Mouse (Mus musculus) spleen, adult 2 months (tissue): ENCODE results near the gene Lrrc47. TPM values are rescaled to one million over a fixed set of nuclear protein-coding genes. Genes with fewer than 3 reads are reported as not detected.

Experiments
- DNase-seq, 2 experiments: peaks; one replicate each; pipeline versions ENCODE4 v3.0.0 to v3.0.0-alpha.2; 2012 to 2021; ENCODE audit warnings: low spot score in 2 of 2, low read depth in 1 of 2
- H3K27ac ChIP-seq: fragments of 200-500 bp; 2 replicates; pipeline ENCODE4 v1.5.1; 2012; ENCODE audit warnings: low read length, inconsistent platforms; ENCODE audit not compliant: insufficient read depth
- H3K27me3 ChIP-seq: fragments of 200-500 bp; 2 replicates; pipeline ENCODE4 v1.6.1; 2012; ENCODE audit warnings: mild to moderate bottlenecking, moderate library complexity, low read length, inconsistent platforms; ENCODE audit not compliant: control insufficient read depth, insufficient read depth
- H3K36me3 ChIP-seq: fragments of 200-500 bp; 2 replicates; pipeline ENCODE4 v1.6.1; 2012; ENCODE audit warnings: mild to moderate bottlenecking, low read length, inconsistent platforms; ENCODE audit not compliant: control insufficient read depth, insufficient read depth
- H3K4me1 ChIP-seq: fragments of 200-500 bp; 2 replicates; pipeline ENCODE4 v1.6.1; 2011; ENCODE audit warnings: inconsistent platforms; ENCODE audit not compliant: control insufficient read depth, insufficient read depth, insufficient read length
- H3K4me3 ChIP-seq: fragments of 200-500 bp; 2 replicates; pipeline ENCODE4 v1.5.1; 2011; ENCODE audit warnings: mild to moderate bottlenecking, inconsistent platforms; ENCODE audit not compliant: insufficient read depth, insufficient read length; ENCODE audit errors: extremely low read depth
- CTCF ChIP-seq: fragments of 200-500 bp; IDR thresholded peaks from 2 replicates; pipeline ENCODE4 v1.5.1; 2011; ENCODE audit warnings: mild to moderate bottlenecking, inconsistent platforms; ENCODE audit not compliant: insufficient read depth, insufficient read length, insufficient replicate concordance; ENCODE audit errors: extremely low read depth
- POLR2A ChIP-seq: fragments of 200-500 bp; IDR thresholded peaks from 2 replicates; pipeline ENCODE4 v1.6.1; 2011; ENCODE audit warnings: low read depth, low read length, inconsistent platforms
- WGBS: fragments of 180-500 bp; shearing (Covaris S2); methylation state at CpG from one replicate; pipeline ENCODE4 v1.1.7; 2018; 5-methylcytosine and 5-hydroxymethylcytosine counted together
- polyA plus RNA-seq: library from polyadenylated mRNA; depleted of rRNA; stranded (reverse); fragments of >200 nt; gene quantifications from 2 replicates; pipeline ENCODE4 v1.2.3, GENCODE M21; 2012

Gene Lrrc47
- polyA plus RNA-seq, 1 experiment, result 47.2 TPM

DNA sequence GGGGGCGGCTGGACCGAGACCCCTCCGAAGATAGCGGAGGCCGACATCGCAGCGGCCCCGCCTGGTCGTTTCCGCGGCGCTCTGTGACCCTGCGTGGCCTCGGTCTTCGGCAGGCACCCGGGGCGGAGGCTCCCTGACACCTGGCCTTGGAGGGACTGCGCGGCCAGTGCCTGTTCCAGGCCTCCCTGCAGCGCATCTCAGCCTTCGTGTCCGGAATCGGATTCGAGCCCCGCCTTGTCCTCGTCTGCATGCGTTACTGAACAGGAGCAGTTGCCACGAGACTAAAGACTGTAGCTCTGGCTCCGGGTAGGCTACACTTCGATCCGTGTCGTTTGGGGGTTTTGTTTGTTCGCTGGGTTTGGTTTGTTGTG lies 36.3 kb upstream of the Lrrc47 start:
- peaks cover 6% of the 10 kb centered on the region; the same call in 1 of the 2 replicates for H3K4me1 ChIP-seq
- peak overlapping the region; percentile 98 for H3K4me3 ChIP-seq
- H3K27me3 ChIP-seq, result no peaks in the 10 kb centered on the region
- WGBS, result 1% methylated on average over 33 of the region's 33 CpGs
- TF ChIP-seq CTCF (no peak), POLR2A (no peak)
- peaks cover 8% of the 10 kb centered on the region for H3K36me3 ChIP-seq
- H3K27ac ChIP-seq, result no peak overlapping the region
- no peak for DNase-seq

DNA sequence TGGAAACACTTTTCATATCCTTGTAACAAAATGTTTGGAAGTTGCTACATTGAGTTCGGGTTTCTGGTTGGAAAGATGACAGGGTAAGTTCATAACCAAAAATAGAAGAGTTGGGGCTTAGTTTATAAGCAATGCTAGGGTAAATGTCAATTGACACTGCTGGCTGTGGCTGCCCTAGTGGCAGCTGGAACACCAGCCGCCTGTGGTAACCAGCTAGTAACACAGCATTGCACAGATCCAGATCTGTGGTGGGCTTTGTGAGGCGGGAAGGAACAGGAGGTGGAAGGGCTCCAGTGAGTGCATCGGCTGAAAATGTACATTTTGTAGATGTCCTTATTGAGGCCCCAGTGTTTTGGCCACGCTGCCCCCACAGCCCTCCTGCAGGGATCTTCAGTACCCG lies 35.8 kb upstream of the Lrrc47 start:
- DNase-seq, result no peak
- H3K36me3 ChIP-seq, result peaks cover 7% of the 10 kb centered on the region
- no peak overlapping the region for H3K27ac ChIP-seq
- peaks cover 6% of the 10 kb centered on the region; the same call in 1 of the 2 replicates for H3K4me1 ChIP-seq
- no peak overlapping the region for H3K4me3 ChIP-seq
- TF ChIP-seq POLR2A (no peak), CTCF (no peak)
- 32% methylated on average over 6 of the region's 6 CpGs for WGBS
- no peaks in the 10 kb centered on the region for H3K27me3 ChIP-seq

DNA sequence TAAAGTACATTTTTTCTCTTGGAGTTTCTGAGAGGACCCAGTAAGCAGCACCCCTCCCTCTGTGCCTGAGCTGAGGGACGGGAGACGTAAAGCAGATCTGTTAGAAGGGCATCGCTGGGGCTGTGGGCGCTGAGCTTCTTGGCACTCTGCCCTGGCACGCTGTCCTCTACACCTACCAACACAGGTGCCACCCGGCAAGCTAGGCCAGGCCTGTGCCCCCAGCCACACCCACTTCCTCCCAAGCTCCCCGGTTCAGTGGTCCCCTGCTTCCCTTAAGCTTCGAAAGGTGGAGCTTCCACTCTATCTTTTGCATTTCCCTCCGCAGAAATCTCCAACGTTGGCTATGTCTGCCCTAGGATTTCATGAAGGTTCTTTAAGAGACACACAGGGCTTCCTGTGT lies 32.3 kb upstream of the Lrrc47 start:
- TF ChIP-seq CTCF (no peak), POLR2A (no peak)
- WGBS, result 28% methylated on average over 10 of the region's 10 CpGs
- DNase-seq, result peak in 1 of 2 experiments; percentile 60
- H3K27me3 ChIP-seq, result no peaks in the 10 kb centered on the region
- H3K4me3 ChIP-seq, result no peak overlapping the region
- H3K4me1 ChIP-seq, result peaks cover 6% of the 10 kb centered on the region; the same call in 1 of the 2 replicates
- H3K27ac ChIP-seq, result 0 out of 2 replicates have a peak overlapping the region, but pooled peaks have one; percentile 4
- peaks cover 15% of the 10 kb centered on the region for H3K36me3 ChIP-seq

DNA sequence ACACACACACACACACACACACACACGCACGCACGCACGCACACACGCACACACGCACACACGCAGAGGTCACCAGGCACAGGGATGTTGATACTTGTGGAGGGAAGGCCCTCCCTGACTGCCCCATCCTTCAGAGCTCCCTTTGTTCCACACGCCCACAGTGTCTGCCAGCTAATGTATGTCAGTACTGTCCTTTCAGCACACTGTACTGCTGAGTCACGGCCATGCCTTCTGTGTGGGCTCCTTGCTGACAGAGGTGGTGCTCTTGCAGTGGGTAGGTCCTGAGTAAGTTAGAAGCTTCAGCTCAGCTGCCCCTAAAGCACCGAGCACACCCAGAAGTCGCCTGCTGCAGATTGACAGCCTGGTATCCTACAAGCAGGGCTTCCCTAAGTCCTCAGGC lies 31.1 kb upstream of the Lrrc47 start:
- TF ChIP-seq CTCF (no peak), POLR2A (no peak)
- H3K27me3 ChIP-seq, result no peaks in the 10 kb centered on the region
- no peak for DNase-seq
- H3K4me3 ChIP-seq, result no peak overlapping the region
- WGBS, result 95% methylated on average over 11 of the region's 11 CpGs
- peaks cover 25% of the 10 kb centered on the region for H3K36me3 ChIP-seq
- no peak overlapping the region for H3K27ac ChIP-seq
- H3K4me1 ChIP-seq, result peaks cover 6% of the 10 kb centered on the region; the same call in 1 of the 2 replicates

DNA sequence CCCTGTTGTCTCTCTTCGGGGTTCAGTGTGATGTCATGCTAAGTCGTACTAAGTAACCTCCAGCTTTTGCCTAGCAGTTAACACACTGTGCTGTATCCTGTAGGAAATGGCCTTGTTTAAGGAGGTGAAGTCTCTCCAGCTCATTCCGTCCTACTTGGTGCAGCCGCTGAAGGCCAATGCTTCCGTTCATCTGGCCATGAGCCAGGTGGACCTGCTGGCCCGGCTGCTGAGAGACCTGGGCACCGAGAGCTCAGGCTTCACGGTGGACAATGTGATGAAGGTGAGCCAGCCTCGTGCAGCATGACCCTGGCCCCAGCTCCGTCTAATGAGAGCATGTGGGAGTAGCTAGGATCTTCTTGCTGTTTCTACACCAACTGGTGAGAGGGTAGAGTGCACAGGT lies 18.8 kb upstream of the Lrrc47 start:
- TF ChIP-seq POLR2A (no peak), CTCF (no peak)
- Histone ChIP-seq H3K4me3 (no peak overlapping the region), H3K36me3 (peaks cover 43% of the 10 kb centered on the region), H3K4me1 (no peaks in the 10 kb centered on the region), H3K27me3 (no peaks in the 10 kb centered on the region), H3K27ac (no peak overlapping the region)
- WGBS, result 86% methylated on average over 10 of the region's 10 CpGs
- no peak for DNase-seq

DNA sequence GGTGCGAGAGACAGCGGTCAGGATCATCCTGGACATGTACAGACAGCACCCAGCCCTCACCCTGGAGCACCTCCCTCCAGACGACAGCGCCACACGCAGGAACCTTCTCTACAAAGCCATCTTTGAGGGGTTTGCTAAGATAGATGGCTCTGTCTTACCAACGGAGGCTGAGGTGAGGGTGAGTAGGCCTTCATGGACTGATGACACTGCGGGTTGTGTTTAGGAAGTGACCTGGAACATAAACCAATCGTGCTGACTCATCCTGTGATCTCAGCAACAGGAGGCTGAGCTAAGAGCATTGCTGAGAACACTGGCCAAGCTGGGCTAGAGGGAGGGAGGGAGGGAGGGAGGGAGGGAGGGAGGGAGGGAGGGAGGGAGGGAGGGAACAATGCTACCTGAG lies 18.0 kb upstream of the Lrrc47 start:
- 87% methylated on average over 8 of the region's 8 CpGs for WGBS
- no peak for DNase-seq
- no peaks in the 10 kb centered on the region for H3K4me1 ChIP-seq
- H3K4me3 ChIP-seq, result no peak overlapping the region
- no peak overlapping the region for H3K27ac ChIP-seq
- no peak for TF ChIP-seq CTCF
- TF ChIP-seq POLR2A, result no peak
- H3K27me3 ChIP-seq, result no peaks in the 10 kb centered on the region
- peaks cover 40% of the 10 kb centered on the region for H3K36me3 ChIP-seq

DNA sequence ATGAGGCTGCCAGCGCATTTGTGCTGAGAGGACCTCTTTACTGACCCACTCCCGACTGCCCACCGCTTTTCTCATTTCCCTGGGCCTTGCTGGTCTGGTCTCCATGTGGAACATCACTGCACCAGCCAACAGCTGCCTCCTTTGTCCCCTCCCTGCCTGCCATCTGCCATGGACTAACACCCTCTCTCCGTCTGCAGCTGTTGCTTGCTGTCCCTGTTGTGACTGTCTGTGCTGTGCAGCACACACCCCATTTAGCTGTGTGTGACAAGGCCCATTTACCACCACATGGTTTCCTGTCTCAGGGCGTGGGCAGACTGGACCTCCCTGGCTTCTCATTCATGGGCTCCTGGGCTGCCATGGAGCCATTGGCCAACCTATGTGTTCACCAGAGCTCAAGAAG lies 6.0 kb upstream of the Lrrc47 start:
- H3K4me3 ChIP-seq, result no peak overlapping the region
- H3K4me1 ChIP-seq, result no peaks in the 10 kb centered on the region
- WGBS, result 91% methylated on average over 5 of the region's 5 CpGs
- no peaks in the 10 kb centered on the region for H3K27me3 ChIP-seq
- H3K27ac ChIP-seq, result no peak overlapping the region
- DNase-seq, result no peak
- 0 out of 2 replicates have a peak, but pooled peaks cover 4% of the 10 kb centered on the region for H3K36me3 ChIP-seq
- TF ChIP-seq POLR2A, result no peak
- TF ChIP-seq CTCF, result no peak

DNA sequence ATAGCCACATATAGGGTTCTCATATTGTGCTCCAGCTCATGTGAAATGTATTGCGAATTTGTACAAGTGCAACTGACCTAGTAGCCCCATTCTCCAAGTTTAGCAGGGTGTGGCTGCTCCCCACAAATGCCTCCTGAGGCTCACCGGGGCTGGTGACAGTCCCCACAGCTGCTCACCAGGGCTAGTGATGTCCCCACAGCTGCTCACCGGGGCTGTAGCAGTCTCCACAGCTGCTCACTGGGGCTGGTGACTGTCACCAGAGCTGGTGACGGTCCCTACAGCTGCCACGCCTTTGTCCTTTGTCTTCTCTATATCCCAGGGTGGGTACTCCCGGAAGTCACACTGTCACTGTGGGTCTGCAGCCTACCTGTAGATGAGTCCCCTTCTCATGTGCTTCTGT lies 5.3 kb upstream of the Lrrc47 start:
- no peaks in the 10 kb centered on the region for H3K4me1 ChIP-seq
- WGBS, result 94% methylated on average over 6 of the region's 6 CpGs
- no peak for TF ChIP-seq CTCF
- TF ChIP-seq POLR2A, result no peak
- no peaks in the 10 kb centered on the region for H3K27me3 ChIP-seq
- H3K27ac ChIP-seq, result no peak overlapping the region
- H3K36me3 ChIP-seq, result 0 out of 2 replicates have a peak, but pooled peaks cover 4% of the 10 kb centered on the region
- H3K4me3 ChIP-seq, result no peak overlapping the region
- no peak for DNase-seq
